Mouse (Mus musculus): ENCODE measurements around the gene Npas3. TPM values are rescaled to one million over a fixed set of nuclear protein-coding genes. Genes with fewer than 3 reads are reported as not detected.
A peak's percentile ranks its signal among the peaks of the same experiment; 100 is the strongest.

The Npas3 gene
- total RNA-seq, 2 experiments from 2014 or later = 0.47 to 1.5 TPM

DNA sequence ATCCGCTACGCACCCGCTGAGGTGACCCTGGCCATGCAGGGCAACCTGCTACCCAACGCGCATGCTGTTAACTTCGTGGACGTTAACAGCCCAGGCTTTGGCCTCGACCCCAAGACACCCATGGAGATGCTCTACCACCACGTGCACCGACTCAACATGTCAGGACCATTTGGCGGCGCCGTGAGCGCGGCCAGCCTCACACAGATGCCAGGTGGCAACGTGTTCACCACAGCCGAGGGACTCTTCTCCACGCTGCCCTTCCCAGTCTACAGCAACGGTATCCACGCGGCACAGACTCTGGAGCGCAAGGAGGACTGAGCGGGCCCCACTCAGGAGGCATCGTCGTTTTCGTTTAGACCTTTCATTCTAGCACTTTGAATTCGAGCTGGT lies 820.3 kb downstream of the Npas3 start:
- no peak for DNase-seq
- intact Hi-C loops (cut with DNase I; ENCODE audit: low total_unique reads) = no loop called here

DNA sequence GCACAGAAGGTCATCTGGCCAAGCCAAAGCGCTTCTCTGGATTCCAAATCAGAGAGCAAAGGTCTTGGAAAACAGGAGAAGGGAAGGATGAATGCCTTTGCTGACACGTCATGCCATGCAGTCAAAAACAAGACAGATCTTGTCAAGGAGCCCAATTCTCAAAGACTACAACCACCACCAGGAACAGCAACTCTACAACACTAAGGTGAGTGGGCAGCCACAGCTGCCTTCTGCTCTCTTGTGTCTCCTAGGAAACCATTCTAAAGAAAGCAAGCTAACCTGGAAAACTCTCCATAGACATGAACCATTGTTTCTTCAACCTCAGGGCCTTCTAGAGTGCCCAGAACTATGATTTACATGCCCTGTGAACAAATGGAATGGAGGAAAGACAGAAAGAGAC lies 825.5 kb downstream of the Npas3 start:
- intact Hi-C loops (cut with DNase I; ENCODE audit: low total_unique reads) = no loop called here
- no peak for DNase-seq

DNA sequence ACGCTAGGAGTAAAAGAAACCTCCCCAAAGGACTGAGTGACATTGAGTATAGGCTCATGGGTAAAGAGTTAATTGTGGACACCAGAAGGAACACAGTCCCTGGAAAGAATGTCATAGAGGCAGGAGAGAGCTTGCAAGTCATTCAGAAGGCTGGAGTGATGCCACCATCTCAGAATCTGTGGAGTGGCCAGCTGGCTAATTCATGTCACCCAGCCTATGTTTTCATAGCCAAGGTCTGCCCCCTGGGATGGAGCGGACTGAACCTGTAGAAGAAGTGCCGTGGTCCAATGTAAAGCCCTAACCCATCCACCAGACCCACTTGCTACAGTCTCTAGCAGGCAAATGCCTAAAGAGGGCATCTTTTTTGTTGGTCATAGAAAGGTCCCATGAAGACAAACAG lies 832.5 kb downstream of the Npas3 start:
- DNase-seq = no peak
- intact Hi-C loops (cut with DNase I; ENCODE audit: low total_unique reads) = no loop called here

GRCm38 (mm10) chr12:54093729-54094128 lies 845.3 kb downstream of the Npas3 start:
- no peak for DNase-seq
- intact Hi-C loops (cut with DNase I; ENCODE audit: low total_unique reads) = no loop called here

- intact Hi-C loops (cut with DNase I; ENCODE audit: low total_unique reads) = no loop called here
These were observed 848.0 kb downstream of the Npas3 start for GRCm38 (mm10) chr12:54096492-54096891.

DNA sequence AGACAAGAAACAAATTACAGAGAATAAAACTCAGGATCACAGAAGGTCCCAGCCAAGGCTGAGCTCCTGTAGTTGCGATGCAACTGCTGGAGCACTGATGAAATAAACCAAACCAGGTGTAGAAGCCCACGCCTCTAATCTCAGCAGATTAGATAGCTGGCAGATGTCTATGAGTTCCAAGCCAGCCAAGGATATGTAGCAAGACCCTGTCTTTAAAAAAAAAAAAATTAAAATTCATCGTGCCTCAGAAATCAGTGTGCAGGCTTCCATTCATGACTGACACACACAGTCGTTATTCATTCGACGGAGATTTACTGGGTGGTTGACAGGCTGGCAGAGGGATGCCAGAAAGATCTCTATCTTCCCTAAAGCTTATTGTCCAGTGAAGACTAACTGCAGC lies 849.7 kb downstream of the Npas3 start:
- no peak for DNase-seq
- intact Hi-C loops (cut with DNase I; ENCODE audit: low total_unique reads) = no loop called here

More at GRCm38 (mm10) chr12:54096492-54096891, 848.0 kb downstream of the Npas3 start:
- no peak for DNase-seq

DNA sequence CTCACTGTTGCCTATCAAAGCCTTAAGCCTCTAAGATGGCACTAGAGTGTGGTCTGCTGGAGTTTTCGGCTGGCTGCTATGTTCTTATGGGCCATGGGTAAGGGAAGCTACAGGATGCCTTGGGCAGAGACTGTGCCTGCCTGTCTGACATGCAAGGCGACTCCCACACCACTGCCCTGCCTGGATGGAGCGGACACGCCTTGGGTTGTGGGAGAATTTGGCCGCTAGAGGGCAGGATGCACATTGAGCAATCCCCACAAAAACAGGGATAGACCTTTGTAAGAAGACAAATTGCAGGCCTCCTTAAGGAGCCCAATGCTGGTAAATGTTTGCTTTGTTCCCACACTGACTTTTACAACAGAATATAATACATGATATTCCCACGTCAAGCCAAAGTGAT lies 850.3 kb downstream of the Npas3 start:
- intact Hi-C loops (cut with DNase I; ENCODE audit: low total_unique reads) = no loop called here
- peak; percentile 79 for DNase-seq

DNA sequence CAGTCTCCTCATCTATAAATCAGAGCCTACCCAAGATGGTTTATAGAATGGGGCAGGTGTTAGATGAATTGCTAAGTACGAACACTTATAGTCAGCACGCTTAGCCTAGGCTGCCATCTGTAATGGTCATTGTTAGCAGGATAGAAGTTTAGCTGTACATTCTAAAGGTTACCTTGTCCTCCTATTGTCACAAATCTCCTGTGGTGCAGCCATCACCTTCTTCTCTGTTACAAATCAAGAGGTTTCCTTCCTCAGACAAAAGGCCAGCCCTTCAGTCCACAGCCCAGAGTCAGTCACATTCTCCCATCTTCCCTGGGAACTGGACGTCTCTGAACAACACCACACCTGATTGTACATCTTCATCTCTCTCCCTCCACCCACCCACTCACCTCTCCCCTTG lies 851.0 kb downstream of the Npas3 start:
- no peak for DNase-seq
- intact Hi-C loops (cut with DNase I; ENCODE audit: low total_unique reads) = no loop called here

DNA sequence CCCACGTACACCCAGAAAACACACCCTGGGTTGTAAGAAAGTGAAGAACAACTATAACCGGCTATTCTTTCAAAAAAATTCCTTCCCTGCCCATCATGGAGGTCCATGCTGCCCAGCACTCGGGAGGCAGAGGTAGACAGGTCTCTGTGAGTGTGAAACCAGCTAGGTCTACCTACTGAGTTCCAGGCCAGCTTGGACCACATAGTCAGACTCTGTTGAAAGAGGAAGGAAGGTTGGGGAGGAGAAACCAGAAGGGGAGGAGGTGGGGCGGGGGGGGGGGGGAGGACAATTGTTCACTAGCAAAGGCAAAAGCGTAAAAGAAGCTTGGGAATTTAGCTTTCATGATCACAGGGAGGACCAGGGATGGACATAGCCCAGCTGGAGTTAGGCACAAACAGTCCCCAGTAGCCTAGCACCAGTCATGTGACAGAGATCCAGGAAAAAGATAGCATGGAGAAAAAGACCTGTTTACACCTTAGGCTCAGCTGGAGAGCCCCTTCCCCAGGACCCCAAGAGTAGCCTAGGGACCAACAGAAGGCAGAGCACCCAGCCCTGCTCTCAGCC lies 852.9 kb downstream of the Npas3 start:
- intact Hi-C loops (cut with DNase I; ENCODE audit: low total_unique reads) = loop anchor here (2.0 to 10.0 kb wide), 3 partner anchors 93 to 446 kb away; no protein-coding TSS in a partner anchor
- DNase-seq = no peak

DNA sequence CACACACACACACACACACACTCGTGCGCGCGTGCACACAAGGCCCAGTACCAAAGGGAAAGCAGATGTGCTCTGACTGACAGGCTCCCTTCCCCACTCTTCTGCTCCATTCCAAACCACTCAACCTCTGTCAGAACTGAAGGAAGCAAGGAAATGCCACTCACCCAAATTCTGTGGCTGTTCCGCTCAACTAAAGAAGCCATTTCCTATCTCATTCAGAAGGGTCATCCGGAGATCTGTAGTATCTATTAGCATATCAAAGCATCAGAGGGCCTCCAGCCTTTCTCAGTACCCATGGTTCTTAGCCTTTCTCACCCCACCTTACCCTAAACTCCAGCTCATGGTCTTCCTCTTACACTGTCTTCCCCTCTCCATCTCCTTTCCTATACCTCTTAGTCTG lies 854.0 kb downstream of the Npas3 start:
- no peak for DNase-seq
- intact Hi-C loops (cut with DNase I; ENCODE audit: low total_unique reads) = loop anchor here (5.0 to 10.0 kb wide), 2 partner anchors 92 to 445 kb away; no protein-coding TSS in a partner anchor

DNA sequence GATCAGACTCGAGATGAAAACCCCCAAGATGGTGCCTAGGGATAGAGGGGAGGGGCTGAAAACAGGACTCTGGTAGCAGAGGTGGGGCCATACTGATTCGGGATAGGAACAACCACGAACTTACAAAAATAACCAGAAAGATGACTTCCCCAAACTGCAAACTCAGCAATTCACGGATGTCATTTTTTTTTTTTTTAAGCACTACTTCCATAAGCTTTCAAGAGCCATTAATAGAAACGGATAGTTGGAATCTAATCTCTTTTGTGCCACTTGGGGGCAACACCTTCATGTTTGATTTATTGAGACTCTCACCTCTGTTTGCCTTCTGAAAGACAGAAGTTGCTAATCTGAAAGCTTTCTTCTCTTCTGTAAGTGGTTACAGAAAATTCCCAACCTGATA lies 857.1 kb downstream of the Npas3 start:
- DNase-seq = no peak
- intact Hi-C loops (cut with DNase I; ENCODE audit: low total_unique reads) = loop anchor here (10.0 kb wide), 1 partner anchor 89 kb away; no protein-coding TSS in a partner anchor

DNA sequence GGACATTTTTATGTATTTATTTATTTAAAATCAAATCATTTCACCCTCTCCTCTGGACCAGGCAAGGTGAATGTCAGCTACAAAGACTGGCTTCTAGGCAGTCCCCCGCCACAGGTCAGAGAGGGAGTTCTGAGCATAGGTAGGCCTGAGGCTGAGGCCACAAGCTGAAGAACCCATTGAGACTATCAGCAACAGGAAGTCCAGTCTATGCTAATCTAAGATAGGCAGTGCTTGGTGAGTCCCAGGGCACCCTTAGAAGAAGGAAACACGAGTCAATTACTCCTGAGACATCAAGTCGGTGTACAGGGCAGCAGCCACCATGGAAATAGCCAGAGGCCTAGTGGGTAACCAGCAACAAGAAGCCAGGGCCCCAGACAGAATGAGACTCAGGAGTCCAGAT lies 857.5 kb downstream of the Npas3 start:
- intact Hi-C loops (cut with DNase I; ENCODE audit: low total_unique reads) = loop anchor here (10.0 kb wide), 1 partner anchor 89 kb away; no protein-coding TSS in a partner anchor
- DNase-seq = no peak

DNA sequence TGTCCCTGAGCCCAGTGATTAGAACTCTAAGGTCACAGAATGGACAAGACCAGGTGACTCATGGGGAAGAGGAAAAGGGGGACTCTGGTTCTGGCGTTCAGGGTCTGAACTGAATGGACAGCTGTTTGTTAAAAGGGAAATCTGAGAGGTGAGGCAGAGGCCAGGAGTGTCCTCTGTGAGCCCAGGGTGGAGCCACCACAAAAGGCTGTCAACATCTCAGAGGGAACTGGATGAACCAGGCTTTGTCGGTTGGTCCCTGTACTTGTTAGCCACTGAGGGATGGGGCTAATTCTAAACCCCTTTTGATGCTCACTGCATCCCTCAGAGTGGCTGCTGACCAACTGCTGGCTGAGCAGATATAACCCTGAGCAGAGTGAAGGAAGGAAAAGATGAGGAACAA lies 861.9 kb downstream of the Npas3 start:
- intact Hi-C loops (cut with DNase I; ENCODE audit: low total_unique reads) = no loop called here
- no peak for DNase-seq

DNA sequence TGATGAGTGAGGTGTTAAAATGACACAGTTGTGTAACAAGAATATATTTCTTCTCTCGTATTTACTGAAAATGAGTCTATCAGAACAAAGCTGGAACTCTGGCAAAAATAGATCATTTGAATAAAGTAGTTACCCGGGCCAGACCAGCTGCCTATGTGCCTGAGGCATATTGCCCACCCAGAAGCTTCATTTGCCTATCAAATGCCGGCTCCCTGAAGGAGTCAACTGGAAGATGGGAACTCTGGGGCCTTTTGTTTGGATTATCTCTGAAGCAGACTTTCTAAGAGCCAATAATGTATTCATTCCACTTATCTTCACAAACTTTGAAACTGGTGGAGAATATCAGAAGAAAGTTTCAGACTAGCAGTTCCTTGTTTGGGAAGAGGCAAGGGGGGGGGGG lies 862.5 kb downstream of the Npas3 start:
- no peak for DNase-seq
- intact Hi-C loops (cut with DNase I; ENCODE audit: low total_unique reads) = no loop called here

GRCm38 (mm10) chr12:54120386-54120785 lies 871.9 kb downstream of the Npas3 start:
- no peak for DNase-seq
- intact Hi-C loops (cut with DNase I; ENCODE audit: low total_unique reads) = no loop called here

GRCm38 (mm10) chr12:54121286-54121685 lies 872.8 kb downstream of the Npas3 start:
- no peak for DNase-seq
- intact Hi-C loops (cut with DNase I; ENCODE audit: low total_unique reads) = no loop called here
